Mouse (Mus musculus) cerebellum, adult 9-10 months (tissue): ENCODE results near the gene Sprr2i.

ENCODE experiments used
- DNase-seq: peaks from one replicate; pipeline ENCODE4 v3.0.0; 2022

Sprr2i gene

DNA sequence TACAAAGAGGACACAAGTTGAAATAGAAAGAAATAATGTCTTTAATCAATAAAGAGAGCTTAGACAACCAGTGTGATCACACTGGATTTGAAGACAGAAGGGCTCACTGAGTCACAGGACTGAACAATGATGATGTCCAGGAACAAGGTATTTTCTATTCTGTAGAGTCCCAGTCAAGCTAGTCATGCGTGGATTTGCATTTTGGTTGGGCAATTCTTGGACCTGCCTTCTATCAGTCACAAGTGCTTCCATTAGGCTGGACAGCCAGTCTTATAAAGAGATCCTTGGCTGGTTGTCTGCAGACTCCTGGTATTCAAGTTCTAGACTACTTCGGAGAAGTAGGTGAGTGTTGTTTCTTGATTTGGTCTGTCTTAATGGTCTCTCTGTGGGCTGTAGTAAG is at the start of gene Sprr2i:
Gene Sprr2i, plus strand, starts transcription at position 301 of the 400 bp plus-strand sequence.
- DNase-seq, result no peak

DNA sequence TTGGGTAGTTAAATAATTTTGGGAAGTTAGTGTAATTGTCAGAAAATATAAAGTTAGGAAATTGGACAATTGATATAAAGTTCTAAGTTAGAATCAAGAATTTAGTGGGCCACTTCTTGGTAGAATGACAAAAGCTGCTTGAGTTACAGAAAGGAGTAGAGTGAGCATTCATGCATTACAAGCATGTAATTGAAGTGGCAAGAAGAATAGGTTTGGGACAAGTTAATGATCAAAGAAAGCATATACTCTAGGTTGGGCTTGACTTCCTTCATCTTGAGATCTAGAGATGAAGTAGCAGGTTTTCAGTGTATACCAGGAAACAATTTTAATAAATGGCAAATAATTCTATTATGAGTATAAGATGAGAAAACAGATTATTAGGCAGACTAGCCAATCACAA is 46.2 kb upstream of the Sprr2i start:
- no peak for DNase-seq

- no peak for DNase-seq
These were observed 42.9 kb upstream of the Sprr2i start, which contains the start of gene Sprr2f for GRCm38 (mm10) chr3:92364887-92365286. Gene Sprr2f, plus strand, starts transcription at chr3:92365187.

- no peak for DNase-seq
These were observed 34.2 kb upstream of the Sprr2i start for GRCm38 (mm10) chr3:92373613-92374012.

DNA sequence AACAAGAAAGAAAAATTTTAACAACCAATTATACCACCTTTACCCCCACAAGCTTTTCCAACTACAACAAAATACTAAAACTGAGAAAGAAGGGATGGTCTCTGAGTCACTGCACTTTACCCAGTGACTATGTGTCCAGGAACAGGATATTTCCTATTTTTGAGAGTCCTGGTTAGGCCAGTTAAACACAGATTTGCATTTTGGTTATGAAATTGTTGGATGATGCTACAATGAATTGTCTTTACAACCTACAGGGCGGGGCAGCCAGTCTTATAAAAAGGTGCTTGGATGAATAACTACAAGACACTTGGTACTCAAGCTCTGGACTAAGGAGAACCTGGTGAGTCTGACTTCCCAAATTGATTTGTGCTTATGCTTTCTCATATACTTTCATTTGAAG is 22.4 kb upstream of the Sprr2i start, which contains the start of gene Sprr2h:
Gene Sprr2h, plus strand, starts transcription at position 301 of the 400 bp plus-strand sequence.
- DNase-seq, result no peak

- DNase-seq, result no peak
These were observed 13.5 kb upstream of the Sprr2i start for GRCm38 (mm10) chr3:92394301-92394700.

DNA sequence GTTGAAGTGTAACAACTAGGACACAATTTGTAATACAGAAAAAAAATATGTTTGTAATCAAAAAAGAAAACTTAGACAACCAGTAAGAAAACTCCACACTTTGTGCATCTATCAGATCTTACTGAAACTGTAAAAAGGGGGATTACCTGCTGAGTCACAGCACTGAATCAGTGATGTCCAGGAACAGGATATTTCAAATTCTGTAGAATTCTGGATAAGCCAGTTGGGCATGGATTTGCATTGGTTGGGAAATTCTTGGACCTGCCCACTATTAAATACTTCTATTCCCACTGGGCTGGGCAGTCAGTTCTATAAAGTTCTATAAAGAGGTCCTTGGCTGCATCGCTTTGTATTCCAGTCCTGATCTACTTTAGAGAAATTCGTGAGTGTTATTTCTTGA is 10.0 kb downstream of the Sprr2i start, which contains the start of gene Sprr2j-ps:
Gene Sprr2j-ps, plus strand, starts transcription at position 301 of the 400 bp plus-strand sequence.
- DNase-seq, result no peak

DNA sequence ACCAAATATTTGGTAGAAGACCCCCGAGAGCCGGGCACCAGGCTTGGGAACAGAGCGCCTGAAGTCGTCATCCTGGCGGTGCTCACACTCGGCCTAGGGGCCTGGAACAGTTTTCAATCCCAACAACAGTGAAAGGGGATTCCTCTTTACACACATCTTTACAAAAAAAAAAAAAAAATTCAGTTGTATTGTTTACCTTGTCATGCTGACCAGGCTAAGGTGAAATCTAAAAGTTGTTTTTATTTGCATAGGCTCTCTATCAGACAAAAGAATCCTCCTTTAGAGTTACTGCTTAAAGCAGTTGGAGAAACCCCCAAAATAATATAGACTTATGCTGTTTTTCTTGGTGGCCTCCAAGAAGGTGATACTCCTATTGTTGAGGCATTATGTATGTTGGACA is 21.5 kb downstream of the Sprr2i start, which contains the start of gene Gm9774:
Gene Gm9774, minus strand, starts transcription at position 101 of the 400 bp plus-strand sequence.
- no peak for DNase-seq

GRCm38 (mm10) chr3:92432282-92432681 is 24.5 kb downstream of the Sprr2i start, which contains the start of gene Sprr2k:
Gene Sprr2k, plus strand, starts transcription at chr3:92432582.
- DNase-seq, result no peak

DNA sequence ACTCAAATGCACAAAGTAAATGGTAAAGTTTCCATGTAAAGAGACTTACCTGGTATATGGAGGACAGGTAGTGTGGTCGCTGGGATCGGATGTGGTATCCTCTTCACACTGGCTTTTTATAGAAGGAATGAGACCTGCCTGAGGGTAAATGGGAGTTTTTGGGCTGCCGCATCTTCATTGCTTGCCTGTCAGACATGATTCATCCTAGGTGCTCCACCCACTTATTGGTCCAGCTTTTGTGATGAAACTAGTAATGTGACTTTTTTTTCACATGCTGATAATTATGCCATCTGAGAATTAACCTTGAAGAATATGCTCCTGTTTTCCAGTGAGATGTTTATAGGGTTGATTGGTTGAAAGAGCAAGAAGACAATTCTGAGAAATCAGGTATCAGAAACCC is 30.9 kb downstream of the Sprr2i start, which contains the start of gene Sprr1b:
Gene Sprr1b, minus strand, starts transcription at position 101 of the 400 bp plus-strand sequence.
- DNase-seq, result no peak

- no peak for DNase-seq
These were observed 32.4 kb downstream of the Sprr2i start for GRCm38 (mm10) chr3:92440177-92440576.

GRCm38 (mm10) chr3:92455151-92455550 is 47.4 kb downstream of the Sprr2i start:
- no peak for DNase-seq

DNA sequence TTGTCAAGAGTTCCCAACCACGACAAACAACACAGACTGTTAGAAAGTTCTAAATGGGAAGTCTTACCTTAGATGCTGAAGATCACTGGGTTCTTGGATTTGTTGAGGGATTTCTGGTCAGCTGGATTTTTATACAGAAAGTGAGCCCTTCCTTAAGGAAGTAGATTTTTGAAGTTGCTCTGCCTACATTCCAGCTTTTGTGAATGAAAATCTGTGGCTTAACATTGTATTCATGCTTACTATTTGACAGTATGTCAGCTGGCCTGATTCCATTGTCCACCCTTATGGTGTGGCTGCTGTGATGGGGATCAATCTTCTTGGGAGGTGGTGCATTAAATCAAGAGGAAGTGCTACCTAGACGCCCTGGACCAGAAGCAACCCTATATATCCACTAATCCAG is 50.8 kb downstream of the Sprr2i start, which contains the start of gene Sprr3:
Gene Sprr3, minus strand, starts transcription at position 101 of the 400 bp plus-strand sequence.
- no peak for DNase-seq
